Mouse (Mus musculus): ENCODE measurements at regions not wholly inside any gene's neighbourhood (a gene's known extent, or its start where the extent isn't known, plus 50 kb on each side); places are given as distances from the start of the nearest gene placed in this dataset.
"Not testable (repeated sequence)": the region's sequence is repeated elsewhere in the genome, so short reads cannot be mapped to it uniquely, and the experiment has no call there.

- no peak for DNase-seq (ENCODE audit: extremely low read depth, low read depth)
These were observed 169.5 kb upstream of the Ipo5 start for GRCm38 (mm10) chr14:120741492-120742054.

- DNase-seq (ENCODE audit: extremely low read depth, low read depth): no peak
These were observed 157.0 kb upstream of the Ipo5 start for GRCm38 (mm10) chr14:120754011-120754410.

- DNase-seq (ENCODE audit: extremely low read depth, low read depth): no peak
These were observed 155.6 kb upstream of the Ipo5 start for GRCm38 (mm10) chr14:120755389-120755788.

- no peak for DNase-seq (ENCODE audit: extremely low read depth, low read depth)
These were observed 152.7 kb upstream of the Ipo5 start for GRCm38 (mm10) chr14:120758200-120758830.

- DNase-seq (ENCODE audit: extremely low read depth, low read depth): no peak
These were observed 148.9 kb upstream of the Ipo5 start for GRCm38 (mm10) chr14:120762168-120762567.

GRCm38 (mm10) chr14:120762733-120763132 lies 148.3 kb upstream of the Ipo5 start:
- DNase-seq (ENCODE audit: extremely low read depth, low read depth): no peak

GRCm38 (mm10) chr14:120763796-120764195 lies 147.2 kb upstream of the Ipo5 start:
- DNase-seq (ENCODE audit: extremely low read depth, low read depth): no peak

- no peak for DNase-seq (ENCODE audit: extremely low read depth, low read depth)
These were observed 146.6 kb upstream of the Ipo5 start for GRCm38 (mm10) chr14:120764386-120764785.

GRCm38 (mm10) chr14:120766451-120766850 lies 144.6 kb upstream of the Ipo5 start:
- no peak for DNase-seq (ENCODE audit: extremely low read depth, low read depth)

- no peak for DNase-seq (ENCODE audit: extremely low read depth, low read depth)
These were observed 140.4 kb upstream of the Ipo5 start for GRCm38 (mm10) chr14:120770579-120770978.

GRCm38 (mm10) chr14:120773001-120773400 lies 138.0 kb upstream of the Ipo5 start:
- DNase-seq (ENCODE audit: extremely low read depth, low read depth): not testable (repeated sequence)

- DNase-seq (ENCODE audit: extremely low read depth, low read depth): no peak
These were observed 119.0 kb upstream of the Ipo5 start for GRCm38 (mm10) chr14:120791828-120792554.

- no peak for DNase-seq (ENCODE audit: extremely low read depth, low read depth)
These were observed 113.0 kb upstream of the Ipo5 start for GRCm38 (mm10) chr14:120797916-120798490.

GRCm38 (mm10) chr14:120803191-120803590 lies 107.8 kb upstream of the Ipo5 start:
- DNase-seq (ENCODE audit: extremely low read depth, low read depth): no peak

- DNase-seq (ENCODE audit: extremely low read depth, low read depth): no peak
These were observed 107.3 kb upstream of the Ipo5 start for GRCm38 (mm10) chr14:120803739-120804138.

- no peak for DNase-seq (ENCODE audit: extremely low read depth, low read depth)
These were observed 106.7 kb upstream of the Ipo5 start for GRCm38 (mm10) chr14:120804183-120804848.

- no peak for DNase-seq (ENCODE audit: extremely low read depth, low read depth)
These were observed 105.9 kb upstream of the Ipo5 start for GRCm38 (mm10) chr14:120805137-120805536.

GRCm38 (mm10) chr14:120805816-120806552 lies 105.0 kb upstream of the Ipo5 start:
- DNase-seq (ENCODE audit: extremely low read depth, low read depth): not testable (repeated sequence)

GRCm38 (mm10) chr14:120806553-120806893 lies 104.5 kb upstream of the Ipo5 start:
- DNase-seq (ENCODE audit: extremely low read depth, low read depth): no peak

- DNase-seq (ENCODE audit: extremely low read depth, low read depth): no peak
These were observed 101.7 kb upstream of the Ipo5 start for GRCm38 (mm10) chr14:120809321-120809720.

- DNase-seq (ENCODE audit: extremely low read depth, low read depth): no peak
These were observed 97.1 kb upstream of the Ipo5 start for GRCm38 (mm10) chr14:120813938-120814337.
